Comparison of ENCODE assay signal across 12 mouse cellular contexts in genomic region chr13:53017117-53017516, GRCm38 (mm10). TPM values are rescaled to one million over a fixed set of nuclear protein-coding genes. Genes with fewer than 3 reads are reported as not detected.
DNase-seq lines count a peak whose midpoint lies in the region; ATAC-seq and TF ChIP-seq lines count a peak whose summit lies in the region.
"Had no signal": no experiment of that assay in that cellular context is flagged by ENCODE, and none has a peak within 500 bp of the region (broad histone marks: within the 10 kb centered on the region; RNA-seq: fewer than 3 reads in every experiment).

No protein-coding gene starts in this region.

- H3K27ac ChIP-seq in liver, embryonic 14.5 days = no peak overlapping the region
- H3K27ac ChIP-seq in liver, embryonic 12.5 days = no peak overlapping the region
- H3K27ac ChIP-seq: forebrain, embryonic 12.5 days; hindbrain, embryonic 12.5 days had no signal

- no peaks in the 10 kb centered on the region for H3K9me3 ChIP-seq in liver, embryonic 14.5 days (ENCODE audit: control insufficient read depth, low read length)
- no peaks in the 10 kb centered on the region for H3K9me3 ChIP-seq in liver, embryonic 12.5 days (replicated peaks)
- H3K9me3 ChIP-seq: forebrain, embryonic 12.5 days; hindbrain, embryonic 12.5 days had no signal

- no peak overlapping the region for H3K9ac ChIP-seq in liver, embryonic 14.5 days (replicated peaks)
- H3K9ac ChIP-seq in liver, embryonic 12.5 days = no peak overlapping the region
- H3K9ac ChIP-seq: forebrain, embryonic 12.5 days; hindbrain, embryonic 12.5 days had no signal

- no peak for ATAC-seq in liver, embryonic 14.5 days (ENCODE audit: insufficient read depth)
- no peak for ATAC-seq in liver, embryonic 12.5 days

- peak; percentile 57 for TF ChIP-seq CTCF in liver, embryonic 14.5 days (IDR thresholded peaks at IDR 0.05; ENCODE audit: low read depth)

- no peaks in the 10 kb centered on the region for H3K27me3 ChIP-seq in liver, embryonic 14.5 days (ENCODE audit: control insufficient read depth, insufficient read depth, low read length)
- no peaks in the 10 kb centered on the region for H3K27me3 ChIP-seq in liver, embryonic 12.5 days (replicated peaks)
- H3K27me3 ChIP-seq: forebrain, embryonic 12.5 days; hindbrain, embryonic 12.5 days had no signal

- H3K36me3 ChIP-seq in liver, embryonic 14.5 days (replicated peaks; ENCODE audit: control insufficient read depth, insufficient read depth, low read depth) = no peaks in the 10 kb centered on the region
- no peaks in the 10 kb centered on the region for H3K36me3 ChIP-seq in liver, embryonic 12.5 days
- H3K36me3 ChIP-seq: forebrain, embryonic 12.5 days; hindbrain, embryonic 12.5 days had no signal

- no peaks in the 10 kb centered on the region for H3K4me1 ChIP-seq in liver, embryonic 14.5 days (replicated peaks; ENCODE audit: control insufficient read depth in 2 of 2, insufficient read depth in 2 of 2, low read length in 1 of 2)
- no peaks in the 10 kb centered on the region for H3K4me1 ChIP-seq in liver, embryonic 12.5 days
- H3K4me1 ChIP-seq: hindbrain, embryonic 12.5 days had no signal

- 52% methylated on average over 6 of the region's 6 CpGs for WGBS in liver, embryonic 14.5 days (ENCODE audit: insufficient replicate concordance)
- 61% methylated on average over 6 of the region's 6 CpGs for WGBS in liver, embryonic 12.5 days (ENCODE audit: insufficient replicate concordance)

- no peak for TF ChIP-seq EP300 in liver, embryonic 14.5 days (IDR thresholded peaks at IDR 0.05; ENCODE audit: low read depth)

- no peak overlapping the region for H3K4me3 ChIP-seq in liver, embryonic 14.5 days (ENCODE audit: insufficient read depth in 1 of 2, low read depth in 2 of 2, low read length in 2 of 2)
- H3K4me3 ChIP-seq in liver, embryonic 12.5 days = no peak overlapping the region
- H3K4me3 ChIP-seq: forebrain, embryonic 12.5 days; hindbrain, embryonic 12.5 days had no signal

- H3K4me2 ChIP-seq in liver, embryonic 14.5 days (ENCODE audit: low read depth) = no peak overlapping the region
- no peak overlapping the region for H3K4me2 ChIP-seq in liver, embryonic 12.5 days
- H3K4me2 ChIP-seq: forebrain, embryonic 12.5 days; hindbrain, embryonic 12.5 days had no signal

- peak; percentile 45 for DNase-seq in embryo, embryonic 10 days (ENCODE audit: low spot score)
- no peak for DNase-seq in embryo, embryonic 10.5 days (ENCODE audit: low spot score)
- no peak for DNase-seq in liver, embryonic 14.5 days (ENCODE audit: low read depth in 3 of 3, low spot score in 3 of 3)
- DNase-seq in R1 (ENCODE audit: low read depth, low spot score) = peak; percentile 56
- DNase-seq in natural killer cell, adult 2 months (ENCODE audit: low spot score in 2 of 2) = peak; percentile 17 to 21
- no peak for DNase-seq in adrenal gland, postnatal 4 days (ENCODE audit: low spot score in 2 of 2)
- DNase-seq in left cerebral cortex, adult 8-10 months (ENCODE audit: low spot score in 2 of 2) = no peak
- DNase-seq: embryo, embryonic 11 days; kidney, postnatal 36 days had no signal

RNA-seq across cellular contexts. Expression of gene Nfil3, which starts 36.2 kb away (rescaled TPM):
- polyA plus RNA-seq in liver, embryonic 14.5 days (2012; rRNA removed) = 0.81 and 1.0 TPM in 2 replicates
- 2.1 and 2.6 TPM in 2 replicates for polyA plus RNA-seq in liver, embryonic 14.5 days (2014; fragmentation: Nextera tagmentation; extraction: Ambion mirVana)
- polyA plus RNA-seq in liver, embryonic 12.5 days (2016; fragmentation: Nextera tagmentation; extraction: Ambion mirVana) = 5.0 and 5.4 TPM in 2 replicates
- 10 to 100 TPM; 27.2 to 29.3 TPM for total RNA-seq in adrenal gland, postnatal 4 days (2021)
- total RNA-seq in left cerebral cortex, adult 8-10 months (2022) = 10 to 100 TPM in 3 of 4 experiments, 1 to 10 TPM in 1; 9.5 to 11.4 (median 10.7) TPM

Comparison
In these comparisons a context has a peak if more than half of its experiments do, and no peak if none do; other contexts are left out.
1. DNase-seq: peak in embryo, embryonic 10 days (single experiment), R1 (single experiment) and natural killer cell, adult 2 months (2 of 2); none in embryo, embryonic 10.5 days (single experiment), liver, embryonic 14.5 days (0 of 3), adrenal gland, postnatal 4 days (0 of 2) and left cerebral cortex, adult 8-10 months (0 of 2).